Mouse (Mus musculus): ENCODE data around the gene Clgn. TPM values are rescaled to one million over a fixed set of nuclear protein-coding genes. Genes with fewer than 3 reads are reported as not detected.
A peak's percentile ranks its signal among the peaks of the same experiment; 100 is the strongest.
"Not testable (repeated sequence)": the region's sequence is repeated elsewhere in the genome, so short reads cannot be mapped to it uniquely, and the experiment has no call there.

Clgn gene
- polyA plus RNA-seq, 1 experiment from 2014 or later, result 8.0 TPM

- Histone ChIP-seq H3K9ac (no peak overlapping the region), H3K4me3 (no peak overlapping the region), H3K4me1 (no peaks in the 10 kb centered on the region), H3K4me2 (replicated peaks) (no peak overlapping the region), H3K9me3 (no peaks in the 10 kb centered on the region), H3K27me3 (replicated peaks) (no peaks in the 10 kb centered on the region), H3K36me3 (no peaks in the 10 kb centered on the region), H3K27ac (no peak overlapping the region)
- no peak for ATAC-seq (ENCODE audit: low FRiP score, low read depth)
- 74% methylated on average over 11 of the region's 11 CpGs for WGBS
These were observed 36.6 kb downstream of the Clgn start for GRCm38 (mm10) chr8:83426104-83426759.

- no peak overlapping the region for H3K9ac ChIP-seq
- no peak overlapping the region for H3K27ac ChIP-seq
- H3K4me2 ChIP-seq (replicated peaks), result no peak overlapping the region
- 82% methylated on average over 7 of the region's 7 CpGs for WGBS
- no peaks in the 10 kb centered on the region for H3K27me3 ChIP-seq (replicated peaks)
- no peaks in the 10 kb centered on the region for H3K4me1 ChIP-seq
- no peaks in the 10 kb centered on the region for H3K9me3 ChIP-seq
- H3K36me3 ChIP-seq, result no peaks in the 10 kb centered on the region
- H3K4me3 ChIP-seq, result no peak overlapping the region
- ATAC-seq (ENCODE audit: low FRiP score, low read depth), result no peak
These were observed 37.3 kb downstream of the Clgn start for GRCm38 (mm10) chr8:83426949-83427348.

- 92% methylated on average over 3 of the region's 3 CpGs for WGBS
These were observed 39.0 kb downstream of the Clgn start for GRCm38 (mm10) chr8:83428621-83429020.

GRCm38 (mm10) chr8:83429071-83429524 is 39.4 kb downstream of the Clgn start:
- Histone ChIP-seq H3K27me3 (replicated peaks) (no peaks in the 10 kb centered on the region), H3K9ac (no peak overlapping the region), H3K27ac (no peak overlapping the region), H3K4me1 (no peaks in the 10 kb centered on the region), H3K4me2 (replicated peaks) (no peak overlapping the region), H3K36me3 (peaks cover 12% of the 10 kb centered on the region), H3K9me3 (no peaks in the 10 kb centered on the region), H3K4me3 (no peak overlapping the region)
- WGBS, result 67% methylated on average over 4 of the region's 4 CpGs
- no peak for ATAC-seq (ENCODE audit: low FRiP score, low read depth)

More at GRCm38 (mm10) chr8:83428621-83429020, 39.0 kb downstream of the Clgn start:
- not testable (repeated sequence) for H3K4me2 ChIP-seq (replicated peaks); H3K4me3 ChIP-seq; ATAC-seq (ENCODE audit: low FRiP score, low read depth); H3K4me1 ChIP-seq; H3K36me3 ChIP-seq; H3K9ac ChIP-seq; H3K27ac ChIP-seq; H3K27me3 ChIP-seq (replicated peaks); H3K9me3 ChIP-seq

GRCm38 (mm10) chr8:83437077-83437476 is 47.4 kb downstream of the Clgn start:
- peaks cover 20% of the 10 kb centered on the region for H3K36me3 ChIP-seq
- H3K27me3 ChIP-seq (replicated peaks), result no peaks in the 10 kb centered on the region
- no peak overlapping the region for H3K9ac ChIP-seq
- no peak overlapping the region for H3K4me3 ChIP-seq
- H3K4me2 ChIP-seq (replicated peaks), result no peak overlapping the region
- H3K9me3 ChIP-seq, result no peaks in the 10 kb centered on the region
- ATAC-seq (ENCODE audit: low FRiP score, low read depth), result no peak
- H3K27ac ChIP-seq, result no peak overlapping the region
- peaks cover 13% of the 10 kb centered on the region for H3K4me1 ChIP-seq
- 93% methylated on average over 1 of the region's 1 CpGs for WGBS

GRCm38 (mm10) chr8:83441656-83442242 is 52.1 kb downstream of the Clgn start:
- Histone ChIP-seq H3K4me3 (peak overlapping the region; percentile 81), H3K27me3 (replicated peaks) (no peaks in the 10 kb centered on the region), H3K27ac (peak overlapping the region; percentile 65), H3K4me2 (replicated peaks) (peak overlapping the region; percentile 64), H3K9me3 (no peaks in the 10 kb centered on the region), H3K36me3 (peaks cover 5% of the 10 kb centered on the region), H3K4me1 (peaks cover 13% of the 10 kb centered on the region), H3K9ac (peak overlapping the region; percentile 89)
- no peak for ATAC-seq (ENCODE audit: low FRiP score, low read depth)
- WGBS, result 1% methylated on average over 29 of the region's 29 CpGs

- Histone ChIP-seq H3K27ac (peak overlapping the region; percentile 65), H3K4me3 (peak overlapping the region; percentile 81), H3K36me3 (peaks cover 4% of the 10 kb centered on the region), H3K4me2 (replicated peaks) (peak overlapping the region; percentile 64), H3K9me3 (no peaks in the 10 kb centered on the region), H3K9ac (peak overlapping the region; percentile 89), H3K4me1 (peaks cover 13% of the 10 kb centered on the region), H3K27me3 (replicated peaks) (no peaks in the 10 kb centered on the region)
- under 1% methylated on average over 64 of the region's 64 CpGs for WGBS
- peak; percentile 100 for ATAC-seq (ENCODE audit: low FRiP score, low read depth)
These were observed 52.8 kb downstream of the Clgn start for GRCm38 (mm10) chr8:83442243-83443051.

GRCm38 (mm10) chr8:83443052-83443400 is 53.4 kb downstream of the Clgn start:
- 40% methylated on average over 5 of the region's 5 CpGs for WGBS
- peak overlapping the region; percentile 33 for H3K4me3 ChIP-seq
- peak overlapping the region; percentile 52 for H3K9ac ChIP-seq
- H3K36me3 ChIP-seq, result no peaks in the 10 kb centered on the region; the same call in 1 of the 2 replicates
- H3K4me2 ChIP-seq (replicated peaks), result peak overlapping the region; percentile 64
- peak overlapping the region; percentile 57; the same call in 1 of the 2 replicates for H3K27ac ChIP-seq
- H3K9me3 ChIP-seq, result no peaks in the 10 kb centered on the region
- H3K27me3 ChIP-seq (replicated peaks), result no peaks in the 10 kb centered on the region
- peaks cover 13% of the 10 kb centered on the region for H3K4me1 ChIP-seq
- peak; percentile 22 for ATAC-seq (ENCODE audit: low FRiP score, low read depth)

- WGBS, result 85% methylated on average over 1 of the region's 1 CpGs
- H3K27me3 ChIP-seq (replicated peaks), result no peaks in the 10 kb centered on the region
- ATAC-seq (ENCODE audit: low FRiP score, low read depth), result no peak
These were observed 60.3 kb downstream of the Clgn start for GRCm38 (mm10) chr8:83449960-83450359.

GRCm38 (mm10) chr8:83451056-83451455 is 61.4 kb downstream of the Clgn start:
- no peak overlapping the region for H3K4me3 ChIP-seq
- no peaks in the 10 kb centered on the region for H3K9me3 ChIP-seq
- no peak for ATAC-seq (ENCODE audit: low FRiP score, low read depth)
- no peaks in the 10 kb centered on the region for H3K4me1 ChIP-seq
- H3K9ac ChIP-seq, result no peak overlapping the region
- WGBS, result 31% methylated on average over 3 of the region's 3 CpGs
- no peaks in the 10 kb centered on the region for H3K36me3 ChIP-seq
- H3K27ac ChIP-seq, result no peak overlapping the region
- no peak overlapping the region for H3K4me2 ChIP-seq (replicated peaks)
- H3K27me3 ChIP-seq (replicated peaks), result no peaks in the 10 kb centered on the region

More at GRCm38 (mm10) chr8:83449960-83450359, 60.3 kb downstream of the Clgn start:
- no peaks in the 10 kb centered on the region for H3K4me1 ChIP-seq
- no peak overlapping the region for H3K4me2 ChIP-seq (replicated peaks)
- H3K4me3 ChIP-seq, result no peak overlapping the region
- H3K36me3 ChIP-seq, result no peaks in the 10 kb centered on the region
- H3K9ac ChIP-seq, result no peak overlapping the region
- no peak overlapping the region for H3K27ac ChIP-seq
- H3K9me3 ChIP-seq, result no peaks in the 10 kb centered on the region

GRCm38 (mm10) chr8:83457121-83457520 is 67.5 kb downstream of the Clgn start:
- H3K4me1 ChIP-seq, result no peaks in the 10 kb centered on the region
- no peak overlapping the region for H3K9ac ChIP-seq
- no peaks in the 10 kb centered on the region for H3K27me3 ChIP-seq (replicated peaks)
- H3K36me3 ChIP-seq, result no peaks in the 10 kb centered on the region
- H3K27ac ChIP-seq, result no peak overlapping the region
- no peak for ATAC-seq (ENCODE audit: low FRiP score, low read depth)
- no peak overlapping the region for H3K4me2 ChIP-seq (replicated peaks)
- H3K4me3 ChIP-seq, result no peak overlapping the region
- H3K9me3 ChIP-seq, result no peaks in the 10 kb centered on the region
- WGBS, result 66% methylated on average over 6 of the region's 6 CpGs

GRCm38 (mm10) chr8:83458222-83458621 is 68.6 kb downstream of the Clgn start, which contains the start of gene Scoc:
Scoc (minus strand) TSS chr8:83458391.
- ATAC-seq (ENCODE audit: low FRiP score, low read depth), result no peak
- no peak within 1 kb of the TSS for H3K4me2 ChIP-seq (replicated peaks)
- WGBS, result 85% methylated on average over 14 of the region's 14 CpGs

More at GRCm38 (mm10) chr8:83458222-83458621, 68.6 kb downstream of the Clgn start, which contains the start of gene Scoc:
- H3K9me3 ChIP-seq, result no peaks in the 10 kb centered on the region
- no peak within 1 kb of the TSS for H3K4me3 ChIP-seq
- no peak within 1 kb of the TSS for H3K27ac ChIP-seq
- no peak within 1 kb of the TSS for H3K9ac ChIP-seq
- H3K27me3 ChIP-seq (replicated peaks), result no peaks in the 10 kb centered on the region
- no peaks in the 10 kb centered on the region for H3K36me3 ChIP-seq
- H3K4me1 ChIP-seq, result no peaks in the 10 kb centered on the region
